ENCODE assay signal across 39 mouse cellular contexts in the genomic region with DNA sequence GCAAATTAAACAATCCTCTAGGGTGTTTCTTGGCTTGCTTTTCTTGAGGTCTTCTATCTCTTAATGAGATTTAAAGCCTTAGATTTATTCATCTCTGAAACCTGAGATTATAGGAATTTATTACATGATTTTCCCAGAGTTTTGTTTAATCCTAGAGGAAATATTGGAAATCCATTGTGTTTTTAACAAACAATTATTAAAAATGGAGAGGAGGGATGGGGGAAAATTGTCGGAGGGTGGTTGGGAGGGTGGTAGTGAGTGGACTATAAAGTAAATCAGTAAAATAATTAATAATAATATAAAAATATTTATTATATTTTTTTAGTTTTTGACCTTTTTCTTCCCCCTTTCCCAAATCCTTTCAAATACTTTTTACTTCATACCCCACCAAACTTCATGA. TPM values are rescaled to one million over a fixed set of nuclear protein-coding genes. Genes with fewer than 3 reads are reported as not detected.
"Had no signal": no experiment of that assay in that cellular context is flagged by ENCODE, and none has a peak within 500 bp of the region (broad histone marks: within the 10 kb centered on the region; RNA-seq: fewer than 3 reads in every experiment).

A gene (minus strand): TSS at position 101 of the 400 bp plus-strand sequence.

- H3K9ac ChIP-seq: embryonic facial prominence, embryonic 12.5 days; embryonic facial prominence, embryonic 13.5 days; embryonic facial prominence, embryonic 15.5 days; forebrain, embryonic 12.5 days; forebrain, embryonic 13.5 days; forebrain, embryonic 15.5 days; forebrain, postnatal 0 days had no signal

- ATAC-seq: forebrain, embryonic 13.5 days; forebrain, embryonic 14.5 days; forebrain, embryonic 15.5 days; forebrain, embryonic 16.5 days; forebrain, postnatal 0 days had no signal

- H3K27me3 ChIP-seq: embryonic facial prominence, embryonic 12.5 days; embryonic facial prominence, embryonic 13.5 days; embryonic facial prominence, embryonic 15.5 days; forebrain, embryonic 12.5 days; forebrain, embryonic 13.5 days; forebrain, embryonic 15.5 days had no signal

- H3K36me3 ChIP-seq: embryonic facial prominence, embryonic 12.5 days; embryonic facial prominence, embryonic 13.5 days; embryonic facial prominence, embryonic 15.5 days; forebrain, embryonic 10.5 days; forebrain, embryonic 12.5 days; forebrain, embryonic 15.5 days had no signal

- H3K9me3 ChIP-seq: embryonic facial prominence, embryonic 12.5 days; embryonic facial prominence, embryonic 13.5 days; embryonic facial prominence, embryonic 15.5 days; forebrain, embryonic 10.5 days; forebrain, embryonic 13.5 days; forebrain, embryonic 15.5 days had no signal

- H3K4me2 ChIP-seq: embryonic facial prominence, embryonic 12.5 days; embryonic facial prominence, embryonic 13.5 days; embryonic facial prominence, embryonic 15.5 days; forebrain, embryonic 12.5 days; forebrain, embryonic 13.5 days; forebrain, embryonic 15.5 days had no signal

- H3K4me3 ChIP-seq: embryonic facial prominence, embryonic 12.5 days; embryonic facial prominence, embryonic 13.5 days; embryonic facial prominence, embryonic 15.5 days; erythroblast, embryonic 14.5 days; forebrain, embryonic 10.5 days; forebrain, embryonic 12.5 days; forebrain, embryonic 13.5 days; forebrain, embryonic 15.5 days; gastrocnemius, adult 2 months; heart, adult 2 months had no signal

- H3K27ac ChIP-seq: embryonic facial prominence, embryonic 12.5 days; embryonic facial prominence, embryonic 13.5 days; embryonic facial prominence, embryonic 15.5 days; forebrain, embryonic 10.5 days; forebrain, embryonic 12.5 days; forebrain, embryonic 13.5 days; forebrain, embryonic 15.5 days; gastrocnemius, adult 2 months; heart, adult 2 months had no signal

- H3K4me1 ChIP-seq: embryonic facial prominence, embryonic 12.5 days; embryonic facial prominence, embryonic 13.5 days; embryonic facial prominence, embryonic 15.5 days; forebrain, embryonic 10.5 days; forebrain, embryonic 12.5 days; forebrain, embryonic 13.5 days; forebrain, embryonic 15.5 days had no signal

- DNase-seq: cerebellum, adult 2 months; cerebellum, adult 8-10 months; cerebellum, adult 9-10 months; cerebellum, adult 9-11 months; cerebellum, postnatal 10 days; cerebellum, postnatal 14 days; cerebellum, postnatal 25 days; cerebellum, postnatal 36 days; embryo, embryonic 11 days; forebrain, postnatal 0 days; gastrocnemius, adult 2 months; gastrocnemius, postnatal 10 days; gastrocnemius, postnatal 14 days; gastrocnemius, postnatal 25 days; gastrocnemius, postnatal 36 days; heart, adult 11 months; heart, adult 18-20 months; heart, adult 2 months had no signal

RNA-seq across cellular contexts. Expression of the gene that starts here (rescaled TPM):
- total RNA-seq: common myeloid progenitor, adult 5-6 weeks; forebrain, postnatal 0 days; gastrocnemius, adult 18-20 months; gastrocnemius, adult 2 months; gastrocnemius, adult 8-10 months; gastrocnemius, postnatal 10 days; gastrocnemius, postnatal 14 days; gastrocnemius, postnatal 25 days; gastrocnemius, postnatal 36 days; gastrocnemius, postnatal 4 days; granulocyte monocyte progenitor cell, adult 5-6 weeks; heart, adult 18-20 months; heart, adult 2 months; heart, adult 8-10 months had no signal
- polyA plus RNA-seq: cerebellum, adult 2 months; cortical plate, adult 2 months; embryonic facial prominence, embryonic 11.5 days; embryonic facial prominence, embryonic 12.5 days; embryonic facial prominence, embryonic 13.5 days; embryonic facial prominence, embryonic 15.5 days; erythroblast, embryonic 14.5 days; forebrain, embryonic 10.5 days; forebrain, embryonic 11.5 days; forebrain, embryonic 12.5 days; forebrain, embryonic 13.5 days; forebrain, embryonic 14.5 days; forebrain, embryonic 15.5 days; forebrain, embryonic 16.5 days; forebrain, postnatal 0 days; frontal cortex, adult 2 months; gonadal fat pad, adult 2 months; heart, adult 2 months had no signal
